Mouse (Mus musculus) neutrophil, adult 5-6 weeks (primary cell): ENCODE data around the gene Prtn3. TPM values are rescaled to one million over a fixed set of nuclear protein-coding genes. Genes with fewer than 3 reads are reported as not detected.

ENCODE experiments used
- ATAC-seq: fragments of 151-379, 151-347 bp; 2 replicates; pipeline ENCODE4 v1.8.0; 2017; ENCODE audit warnings: mild to moderate bottlenecking, moderate TSS enrichment; ENCODE audit not compliant: insufficient number of reproducible peaks, poor library complexity, low FRiP score, severe bottlenecking; ENCODE audit errors: extremely low read depth
- total RNA-seq: library from RNA; stranded (forward); fragments of 200-1000 nt; gene quantifications from 2 replicates; pipeline ENCODE4 v1.2.3, GENCODE M21; 2017

Gene Prtn3
- total RNA-seq, 1 experiment from 2014 or later = not detected

DNA sequence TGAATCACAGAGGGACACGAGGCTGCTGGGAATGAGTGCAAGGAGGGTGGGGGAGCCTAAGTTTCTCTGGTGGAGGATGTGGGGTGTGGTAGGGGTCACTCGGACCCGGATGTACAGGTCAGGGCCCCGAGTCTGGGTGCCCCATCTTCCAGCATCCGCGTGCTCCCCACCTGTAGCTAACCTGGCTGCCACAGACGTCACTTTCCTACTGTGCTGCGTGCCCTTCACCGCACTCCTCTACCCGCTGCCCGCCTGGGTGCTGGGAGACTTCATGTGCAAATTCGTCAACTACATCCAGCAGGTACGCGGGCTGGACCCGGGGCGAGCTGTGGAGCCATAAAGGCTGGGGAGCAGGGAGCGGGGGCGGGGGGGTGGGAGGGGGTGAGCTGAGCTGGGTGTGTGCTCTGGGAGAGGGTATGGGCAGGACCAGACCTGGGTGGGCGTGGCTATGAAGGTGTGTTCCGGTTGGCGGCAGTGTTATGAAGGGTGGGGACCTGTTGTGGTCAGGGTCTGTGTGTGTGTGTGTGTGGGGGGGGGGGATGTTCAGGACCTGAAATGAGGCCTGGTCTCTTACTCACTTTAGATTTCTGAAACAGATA, 45.1 kb downstream of the Prtn3 start:
- no peak for ATAC-seq

- no peak for ATAC-seq
These were observed 46.0 kb downstream of the Prtn3 start for GRCm38 (mm10) chr10:79920056-79920890.

- no peak for ATAC-seq
These were observed 46.8 kb downstream of the Prtn3 start, which contains the start of gene R3hdm4 for GRCm38 (mm10) chr10:79920958-79921535. TSS of gene R3hdm4 (minus strand) at chr10:79921208.

GRCm38 (mm10) chr10:79921572-79921971, 47.3 kb downstream of the Prtn3 start:
- ATAC-seq = no peak

DNA sequence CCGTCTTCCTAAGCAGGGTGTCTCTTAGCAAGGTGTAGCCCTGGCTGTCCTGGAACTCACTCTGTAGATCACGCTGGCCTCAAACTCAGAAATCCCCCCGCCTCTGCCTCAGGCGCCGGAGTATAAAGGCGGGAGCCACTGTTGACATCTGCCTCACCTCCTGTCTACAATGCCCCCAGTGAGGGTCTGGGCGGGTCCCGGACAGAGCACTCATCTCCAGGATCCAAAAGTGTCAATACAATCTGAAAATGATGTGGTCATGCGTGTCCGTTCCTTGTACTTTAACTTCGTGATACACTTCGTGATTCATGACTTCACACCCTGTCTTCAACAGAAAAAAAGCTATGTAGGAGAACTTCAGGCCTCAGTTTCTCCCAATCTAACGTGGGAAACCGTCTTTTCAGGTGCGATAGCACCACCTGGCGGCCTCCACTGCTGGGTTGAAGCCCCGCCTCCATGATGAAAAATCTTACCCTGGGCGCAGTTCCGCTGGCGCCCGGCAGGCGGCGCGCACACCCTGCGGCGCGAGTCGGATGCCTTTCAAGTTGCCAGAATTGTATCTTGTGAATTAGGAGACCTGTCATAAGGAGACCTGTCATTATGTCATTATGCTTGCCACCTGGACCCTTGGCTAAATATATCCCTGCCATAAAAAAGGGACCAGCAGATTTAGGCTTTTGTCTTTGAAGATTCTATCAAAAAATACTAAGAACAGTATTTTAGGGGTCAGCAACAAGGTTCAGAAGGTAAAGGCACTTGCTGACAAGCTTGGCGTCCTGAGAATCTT, 50.9 kb downstream of the Prtn3 start:
- peak; percentile 53 for ATAC-seq

DNA sequence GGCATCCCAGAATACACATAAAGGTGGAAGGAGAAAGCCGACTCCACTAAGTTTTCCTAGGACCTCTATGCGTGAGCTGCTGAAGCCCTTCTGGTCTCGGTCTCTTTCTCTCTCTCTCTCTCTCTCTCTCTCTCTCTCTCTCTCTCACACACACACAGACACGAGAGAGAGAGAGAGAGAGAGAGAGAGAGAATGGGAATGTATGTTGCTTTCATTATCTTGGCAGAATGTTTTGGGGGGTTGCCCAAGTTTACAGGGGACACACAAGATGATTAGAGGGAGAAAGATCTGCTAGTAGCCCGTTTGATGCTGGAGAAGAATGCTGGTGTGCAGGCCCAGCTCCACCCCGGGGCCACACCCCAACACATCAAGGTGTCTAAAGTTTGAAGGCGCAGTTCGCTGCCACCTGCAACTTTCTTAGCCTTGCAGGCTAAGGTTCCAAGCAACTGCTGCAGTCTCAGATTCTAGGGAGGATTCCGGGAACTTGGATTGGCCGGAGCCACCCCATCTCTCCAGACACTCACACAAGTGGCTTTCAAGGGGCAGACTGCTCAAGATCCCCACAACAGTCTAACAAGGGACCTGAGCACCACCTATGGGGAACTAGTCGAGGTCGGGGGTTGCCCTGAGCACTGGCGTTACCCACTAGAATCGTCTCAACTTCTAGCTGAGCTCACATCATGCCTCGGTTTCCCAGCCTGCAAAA, 51.7 kb downstream of the Prtn3 start:
- no peak for ATAC-seq

DNA sequence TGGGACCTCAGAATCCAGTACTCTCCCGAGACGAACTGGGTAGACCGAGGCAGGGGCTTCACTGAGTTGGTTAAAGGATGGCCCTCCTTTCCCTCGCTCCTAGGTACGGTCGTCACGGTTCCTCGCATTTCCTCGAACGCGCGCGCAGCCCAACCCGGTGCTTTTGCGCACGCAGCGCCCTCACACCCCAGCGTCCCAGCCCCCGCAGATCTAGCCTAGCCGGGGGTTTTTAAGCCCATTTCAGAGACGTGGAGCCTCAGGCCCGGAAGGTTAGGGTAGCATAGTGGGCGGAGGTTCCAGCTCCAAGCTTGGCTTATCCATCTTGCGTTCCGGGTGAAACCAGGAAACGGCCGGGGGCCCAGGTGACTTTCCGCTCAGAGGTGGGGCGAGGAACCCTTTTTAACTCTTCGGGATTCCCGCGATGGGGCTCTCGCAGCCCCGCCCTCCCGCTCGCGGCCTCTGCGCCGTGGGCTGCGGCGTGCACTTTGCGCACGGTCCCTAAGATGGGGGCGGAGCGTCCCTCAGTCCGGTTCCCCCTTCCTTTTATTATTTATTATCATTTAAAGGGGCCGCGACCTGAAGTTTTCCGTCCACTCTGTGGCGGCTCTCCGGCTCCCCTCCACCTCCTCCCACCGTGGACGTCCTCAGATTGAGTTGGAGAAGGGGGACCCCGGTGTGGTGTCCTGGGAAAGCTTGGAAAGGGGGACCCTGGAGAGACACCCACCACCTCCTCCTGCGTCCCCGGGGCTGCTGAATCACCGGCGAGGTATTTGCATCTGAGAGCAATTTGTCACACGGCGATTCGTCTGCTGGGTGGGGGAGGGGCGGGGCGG, 52.4 kb downstream of the Prtn3 start, which contains the start of gene Arid3a:
Gene Arid3a, plus strand, starts transcription at position 553 of the 833 bp plus-strand sequence.
- ATAC-seq = peak; percentile 50

DNA sequence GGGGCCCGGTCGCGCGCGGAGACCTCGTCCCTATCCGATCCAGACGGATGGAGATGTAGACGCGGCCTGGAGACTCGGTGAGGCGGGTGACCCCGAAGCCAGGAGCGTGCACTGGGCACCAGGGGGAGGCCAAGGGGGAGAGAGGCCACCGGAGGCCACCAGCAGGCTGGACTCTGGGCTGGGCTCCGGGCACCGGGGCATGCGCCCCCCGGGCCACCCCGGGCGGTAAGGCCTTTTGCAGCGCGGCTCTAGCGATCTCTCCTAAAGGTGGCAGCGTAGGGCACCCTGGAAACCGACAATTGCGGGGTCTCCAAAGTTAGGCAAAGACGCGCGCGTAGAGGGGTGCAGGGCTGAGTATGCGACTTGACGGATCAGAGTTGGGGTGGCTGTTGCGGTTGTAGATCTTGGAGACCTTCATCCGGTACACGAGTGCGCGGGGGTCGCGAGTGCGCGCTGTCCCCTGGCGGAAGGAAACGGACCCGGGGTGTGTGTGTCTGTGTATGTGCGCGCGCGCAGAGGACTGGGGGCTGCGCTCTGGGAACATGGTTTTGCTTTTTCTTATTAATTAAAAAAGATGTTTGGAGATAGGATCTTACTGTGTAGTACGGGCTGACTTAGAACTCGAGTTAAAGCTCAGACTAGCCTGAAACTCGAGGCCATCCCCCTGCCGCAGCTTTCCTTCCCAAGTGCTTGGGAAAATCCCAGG, 53.2 kb downstream of the Prtn3 start:
- ATAC-seq = no peak

DNA sequence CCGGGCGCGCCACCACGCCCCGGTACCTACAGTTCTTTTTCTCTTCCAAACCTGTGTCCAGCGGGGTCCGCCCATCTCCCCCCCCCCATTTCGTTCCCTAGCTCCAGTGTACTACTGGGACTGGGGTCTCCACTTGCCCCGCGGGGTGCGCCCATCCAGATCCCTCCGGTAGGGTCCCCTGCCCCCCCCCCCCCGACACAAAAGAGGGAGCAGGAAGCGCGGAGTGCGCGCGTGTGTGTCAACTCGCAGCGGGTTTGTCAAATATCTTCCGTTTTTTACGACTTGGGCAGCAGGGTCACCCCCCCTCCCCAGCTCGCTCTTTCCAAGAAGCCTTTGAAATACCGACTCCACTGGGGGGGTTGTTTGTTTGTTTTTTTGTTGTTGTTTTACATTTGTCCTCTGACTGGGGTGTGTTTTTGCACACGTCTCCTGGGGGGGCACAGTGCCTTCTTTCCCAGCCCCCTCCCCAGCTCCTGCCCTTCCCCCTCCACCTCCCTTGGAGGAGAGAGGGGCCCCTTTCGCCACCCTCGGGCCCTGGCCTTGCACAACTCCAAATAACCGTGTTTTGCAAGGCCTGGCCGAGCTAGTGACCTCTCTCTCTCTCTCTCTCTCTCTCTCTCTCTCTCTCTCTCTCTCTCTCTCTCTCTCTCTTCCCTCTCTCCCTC, 53.9 kb downstream of the Prtn3 start:
- peak; percentile 23; the same call in 1 of the 2 replicates for ATAC-seq

DNA sequence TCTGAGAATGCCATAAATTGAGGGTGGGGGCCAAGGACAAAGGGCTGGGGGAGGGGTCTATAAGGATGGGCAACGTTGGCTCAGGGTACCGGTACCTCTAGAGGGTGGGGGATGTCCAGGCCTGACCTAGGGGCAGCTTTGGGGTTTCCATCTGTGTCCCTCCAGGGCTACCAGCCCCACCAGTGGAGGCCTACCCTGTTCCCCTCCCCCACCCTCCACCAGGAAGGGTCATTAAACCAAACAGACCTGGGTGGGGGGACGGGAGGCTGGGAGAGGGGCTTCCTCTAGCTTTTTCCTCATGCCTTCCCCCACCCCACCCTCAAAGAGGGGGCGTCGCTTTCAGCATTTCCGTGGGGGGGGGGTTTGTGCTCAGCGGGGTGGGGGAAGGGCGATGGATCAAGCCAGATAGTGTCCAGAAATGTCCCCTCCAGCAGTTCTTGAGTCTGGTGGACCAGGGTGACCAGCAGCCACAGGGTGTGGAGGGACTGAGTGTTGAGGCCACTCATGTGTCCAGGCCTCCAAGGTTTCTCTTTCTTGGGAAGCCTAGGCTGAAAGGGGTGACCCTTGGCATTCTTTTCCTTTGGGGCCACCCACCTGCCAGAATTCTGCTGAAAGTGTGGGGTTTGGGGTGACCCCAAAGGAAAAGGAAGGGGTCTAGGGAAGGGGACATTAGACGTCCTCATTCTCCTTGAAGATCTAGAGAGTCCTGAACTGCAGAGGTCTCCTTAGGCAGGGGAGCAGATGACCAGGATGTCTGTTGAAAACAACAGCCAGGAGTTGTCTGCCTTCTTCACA, 54.8 kb downstream of the Prtn3 start:
- no peak for ATAC-seq

DNA sequence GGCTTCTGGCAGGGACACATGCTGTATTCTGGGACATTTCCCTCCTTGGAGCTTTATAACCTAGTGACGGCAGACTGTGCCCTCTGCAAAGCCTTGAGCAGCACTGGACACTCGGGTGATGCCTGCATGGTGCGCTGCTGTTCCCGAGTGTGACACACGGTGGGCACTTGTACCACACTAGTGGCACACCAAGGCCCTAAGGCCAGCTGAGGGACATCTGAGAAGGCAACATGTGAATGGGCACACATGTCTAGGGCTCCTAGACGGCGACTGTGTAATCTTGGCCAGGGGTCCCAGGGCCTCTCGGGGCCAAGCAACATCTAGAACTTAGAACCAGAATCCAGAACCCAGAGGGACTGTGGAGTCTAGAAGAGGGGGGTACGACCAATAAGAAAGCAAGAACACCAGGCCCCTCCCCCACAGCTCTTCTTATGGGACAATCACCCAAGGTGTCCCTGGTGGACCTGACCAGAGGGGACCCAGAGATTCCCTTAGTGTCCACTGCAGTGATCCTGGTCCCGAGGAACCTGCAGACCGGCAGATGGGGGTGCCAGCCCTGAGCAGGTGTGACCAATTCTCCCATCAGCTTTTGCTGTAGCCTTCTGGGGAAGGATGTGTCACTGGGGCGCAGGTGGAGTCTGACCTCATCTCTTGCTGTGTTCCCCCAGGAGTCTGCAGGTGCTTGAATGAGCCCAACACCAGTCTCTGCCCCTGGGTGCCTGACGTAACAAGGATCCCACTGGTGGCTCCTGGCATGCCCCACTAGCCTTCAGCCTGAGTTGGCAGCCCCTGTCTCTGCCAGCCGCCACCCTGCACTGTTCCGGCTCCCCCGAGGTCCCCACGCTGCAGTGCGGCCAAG, 55.9 kb downstream of the Prtn3 start:
- ATAC-seq = no peak

DNA sequence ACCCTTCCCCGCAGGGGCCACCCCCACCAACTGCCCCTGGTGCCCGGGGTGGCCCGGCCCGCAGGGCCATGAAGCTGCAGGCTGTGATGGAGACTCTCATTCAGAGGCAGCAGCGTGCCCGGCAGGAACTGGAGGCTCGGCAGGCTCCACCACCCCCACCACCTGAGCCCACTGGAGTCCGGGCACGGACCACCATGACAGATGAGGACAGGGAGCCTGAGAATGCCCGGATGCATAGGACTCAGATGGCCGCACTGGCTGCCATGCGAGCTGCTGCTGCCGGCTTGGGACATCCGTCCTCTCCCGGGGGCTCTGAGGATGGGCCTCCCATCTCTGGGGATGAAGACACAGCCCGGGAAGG, 56.5 kb downstream of the Prtn3 start:
- ATAC-seq = no peak

DNA sequence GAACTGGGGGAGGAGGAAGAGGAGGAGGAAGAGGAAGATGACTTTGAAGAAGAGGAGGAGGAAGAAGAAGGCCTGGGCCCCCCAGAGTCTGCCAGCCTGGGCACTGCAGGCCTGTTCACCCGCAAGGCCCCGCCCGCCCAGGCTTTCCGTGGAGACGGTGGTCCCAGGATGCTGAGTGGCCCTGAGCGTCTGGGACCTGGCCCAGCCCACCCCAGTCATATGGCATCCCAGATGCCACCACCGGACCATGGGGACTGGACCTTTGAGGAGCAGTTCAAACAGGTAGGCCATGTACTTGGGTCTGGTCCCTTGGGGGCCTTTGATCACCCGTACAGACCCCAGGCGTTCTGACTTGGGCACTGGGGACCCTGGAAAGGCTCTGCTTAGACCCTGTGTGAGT, 57.5 kb downstream of the Prtn3 start:
- no peak for ATAC-seq

GRCm38 (mm10) chr10:79932736-79933135, 58.5 kb downstream of the Prtn3 start:
- ATAC-seq = no peak
